Mouse (Mus musculus) cerebellum, postnatal 10 days (tissue): ENCODE measurements around the gene Ankfn1.

ENCODE experiments used
- DNase-seq, 2 experiments: peaks; one replicate each; pipeline ENCODE4 v3.0.0; 2021; ENCODE audit warnings: mixed read lengths in 2 of 2

Gene Ankfn1

DNA sequence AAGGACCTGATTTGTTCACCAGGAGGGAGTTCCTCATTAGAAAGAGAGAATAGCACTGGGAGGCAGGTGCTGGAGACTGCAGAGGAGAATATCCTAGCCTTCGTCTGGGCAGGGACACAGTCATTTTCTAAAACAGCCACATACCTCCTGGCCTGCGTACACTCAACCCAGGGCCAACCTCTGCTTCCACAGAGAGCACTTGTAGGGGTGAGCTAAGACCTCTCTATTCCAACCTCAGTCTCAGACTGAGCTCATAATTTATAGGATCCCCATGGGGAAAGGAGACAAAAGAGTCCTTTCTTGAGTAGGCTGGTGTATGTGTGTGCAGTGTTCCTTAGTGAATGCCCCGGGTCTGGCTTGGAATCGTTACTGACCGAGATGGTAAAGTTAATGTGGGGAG is 418.9 kb downstream of the Ankfn1 start:
- no peak for DNase-seq

DNA sequence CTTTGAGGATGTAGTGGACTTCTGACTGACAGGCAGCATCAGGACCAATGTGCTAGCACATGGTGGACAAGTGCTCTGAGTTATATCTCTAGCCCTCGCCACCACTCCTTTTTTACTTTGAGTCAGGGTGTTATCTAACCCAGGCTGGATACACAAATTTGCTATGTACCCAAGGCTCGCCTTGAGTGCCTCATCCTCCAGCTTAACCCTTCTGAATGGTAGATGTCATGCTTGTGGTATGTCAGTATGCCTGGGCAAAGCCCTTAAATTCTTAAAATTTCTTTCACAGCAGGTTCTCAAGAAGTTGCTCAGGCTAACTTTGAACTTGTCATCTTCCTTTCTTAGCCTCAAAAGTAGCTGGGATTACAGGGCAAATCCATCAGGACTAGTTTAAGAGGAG is 421.0 kb downstream of the Ankfn1 start:
- DNase-seq: no peak

- peak in 1 of 2 experiments; percentile 13 for DNase-seq
Observed at GRCm38 (mm10) chr11:89356018-89356417, 421.4 kb downstream of the Ankfn1 start.

DNA sequence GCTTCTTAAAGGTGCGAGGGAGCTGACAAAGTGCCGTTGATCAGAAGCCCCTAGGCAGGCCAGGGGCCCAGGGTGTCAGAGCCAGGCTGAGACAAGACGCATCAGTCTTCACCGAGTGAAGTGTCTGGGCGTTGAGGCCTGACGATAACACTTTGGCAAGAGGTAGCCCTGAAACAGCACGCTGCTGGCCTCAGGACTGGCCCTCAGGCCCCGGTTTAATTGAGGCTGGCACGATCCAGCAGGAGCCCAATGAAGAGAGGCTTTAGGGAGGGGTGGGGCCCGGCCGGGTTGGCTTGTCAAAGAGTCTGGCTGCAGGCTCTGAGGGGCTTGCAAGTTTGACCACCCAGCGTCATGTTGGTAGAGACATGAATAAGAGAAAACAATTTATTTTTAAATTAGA is 437.2 kb downstream of the Ankfn1 start:
- DNase-seq: peak; percentile 52 to 75
